Mouse (Mus musculus): ENCODE measurements around the gene Nsl1.

The Nsl1 gene

GRCm38 (mm10) chr1:191053555-191053954 lies 9.3 kb upstream of the Nsl1 start:
- DNase-seq (ENCODE audit: low read depth, low spot score): no peak

DNA sequence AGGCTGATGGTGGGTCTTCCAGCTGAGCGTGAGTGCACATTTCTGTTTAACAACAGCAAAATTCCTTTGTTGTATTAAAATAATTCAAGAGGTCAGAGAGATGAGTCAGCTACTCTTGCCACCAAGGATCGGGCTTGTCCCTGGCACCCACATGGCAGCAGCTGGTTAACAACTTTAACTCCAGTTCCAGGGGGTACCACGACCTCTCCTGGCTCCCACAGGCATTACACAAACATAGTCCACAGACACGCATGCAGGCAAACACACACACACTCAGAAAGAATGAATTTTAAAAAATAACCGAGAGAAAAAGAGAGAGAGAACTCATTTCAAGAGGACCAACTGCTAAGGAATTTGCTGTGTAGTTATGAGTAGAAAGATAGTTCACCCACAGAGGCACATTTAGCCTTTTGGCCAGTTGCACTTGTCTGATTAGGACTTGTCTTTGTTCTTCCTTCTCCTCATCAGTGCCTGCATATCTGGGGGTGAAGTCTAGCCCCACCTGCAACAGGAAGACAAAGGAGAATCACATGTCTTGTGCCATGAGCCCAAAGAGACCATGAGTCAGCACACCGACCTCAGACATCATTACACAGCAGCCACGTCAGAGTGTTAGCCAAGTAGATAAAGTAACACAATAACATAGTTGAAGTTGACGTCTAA lies 7.8 kb upstream of the Nsl1 start:
- peak; percentile 65 for DNase-seq (ENCODE audit: low read depth, low spot score)

DNA sequence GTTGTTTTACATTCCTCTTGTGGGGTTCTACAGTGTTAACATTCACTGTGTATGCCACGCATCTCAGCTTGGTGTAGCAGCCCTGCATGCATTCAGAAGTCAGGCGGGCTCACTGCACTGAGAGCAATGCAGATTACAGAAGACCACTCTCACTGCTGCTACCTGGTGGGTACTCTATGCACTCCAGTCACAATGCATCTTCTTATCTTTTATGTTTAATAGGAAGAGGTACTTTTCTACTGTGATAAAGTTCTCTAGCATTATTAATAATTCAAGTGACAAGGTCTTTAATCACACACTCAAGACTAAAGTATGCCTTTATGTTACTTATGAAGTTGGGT lies 7.3 kb upstream of the Nsl1 start:
- peak; percentile 66 for DNase-seq (ENCODE audit: low read depth, low spot score)

DNA sequence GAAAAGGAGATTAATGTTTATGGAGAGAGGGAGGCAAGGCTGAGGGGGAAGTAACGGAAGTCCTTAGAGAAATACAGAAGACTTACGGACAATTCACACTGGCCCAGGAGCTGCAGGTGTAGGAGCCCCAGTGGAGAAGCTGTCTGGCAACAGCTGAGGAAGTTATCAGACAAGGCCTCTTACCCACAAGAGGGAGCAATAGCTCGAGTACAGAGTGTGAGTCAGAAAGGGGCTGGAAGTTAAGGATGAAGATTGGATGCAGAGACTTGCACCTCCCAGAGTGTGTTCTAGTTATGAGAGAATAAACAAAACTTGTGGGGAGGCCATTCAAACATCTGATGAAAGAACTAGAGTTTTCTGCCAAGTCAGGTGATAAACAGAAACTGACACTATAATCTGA lies 5.4 kb upstream of the Nsl1 start:
- peak; percentile 71 for DNase-seq (ENCODE audit: low read depth, low spot score)

- DNase-seq (ENCODE audit: low read depth, low spot score): no peak
These were observed 501 bp upstream of the Nsl1 start for GRCm38 (mm10) chr1:191062241-191062780.

DNA sequence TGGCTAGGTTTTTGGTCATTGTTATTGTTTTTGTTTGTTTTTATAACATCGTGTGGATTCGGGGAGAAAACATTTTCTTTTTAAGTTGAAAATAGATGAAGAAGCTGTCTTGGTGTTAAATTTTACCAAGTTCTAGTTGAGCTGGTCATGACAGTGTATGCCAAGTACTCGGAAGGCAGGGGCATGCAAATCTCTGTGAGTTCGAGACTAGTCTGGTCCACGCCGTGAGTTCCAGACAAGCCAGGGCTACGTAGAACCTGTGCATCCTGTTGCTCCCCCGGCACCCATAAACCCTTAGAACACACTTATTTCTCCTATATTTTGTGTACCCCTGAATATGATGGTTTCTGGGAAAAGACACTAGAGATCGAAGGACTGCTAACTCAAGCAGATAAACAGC lies 888 bp downstream of the Nsl1 start:
- no peak for DNase-seq (ENCODE audit: low read depth, low spot score)

- DNase-seq (ENCODE audit: low read depth, low spot score): no peak
These were observed 1.7 kb downstream of the Nsl1 start for GRCm38 (mm10) chr1:191064535-191064934.

- DNase-seq (ENCODE audit: low read depth, low spot score): no peak
These were observed 2.4 kb downstream of the Nsl1 start for GRCm38 (mm10) chr1:191065188-191065587.

- peak; percentile 61 for DNase-seq (ENCODE audit: low read depth, low spot score)
These were observed 5.6 kb downstream of the Nsl1 start for GRCm38 (mm10) chr1:191068377-191068776.

GRCm38 (mm10) chr1:191070259-191070658 lies 7.4 kb downstream of the Nsl1 start:
- DNase-seq (ENCODE audit: low read depth, low spot score): no peak

- DNase-seq (ENCODE audit: low read depth, low spot score): no peak
These were observed 8.8 kb downstream of the Nsl1 start for GRCm38 (mm10) chr1:191071613-191072012.

- DNase-seq (ENCODE audit: low read depth, low spot score): no peak
These were observed 9.6 kb downstream of the Nsl1 start for GRCm38 (mm10) chr1:191072329-191072913.

GRCm38 (mm10) chr1:191073001-191073400 lies 10.2 kb downstream of the Nsl1 start:
- DNase-seq (ENCODE audit: low read depth, low spot score): no peak

DNA sequence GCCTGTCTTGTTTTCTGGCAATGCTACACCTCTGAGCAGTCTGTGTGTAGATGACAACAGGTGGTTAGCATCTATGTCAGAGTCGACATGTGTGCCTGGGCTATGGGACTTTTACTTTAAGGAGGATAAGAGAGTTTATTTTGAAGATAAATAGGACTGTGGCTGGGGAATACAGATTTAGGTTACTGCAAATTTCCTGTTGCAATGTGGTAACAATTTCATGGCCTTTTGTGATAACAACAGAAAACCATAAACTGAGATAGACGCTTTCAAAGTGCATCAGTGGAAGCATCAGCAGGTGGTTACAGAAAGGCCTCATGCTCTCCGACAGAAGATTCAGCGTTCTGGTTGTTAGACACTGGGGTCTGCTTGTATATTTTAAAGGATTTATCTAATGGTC lies 10.7 kb downstream of the Nsl1 start:
- DNase-seq (ENCODE audit: low read depth, low spot score): no peak

- DNase-seq (ENCODE audit: low read depth, low spot score): peak; percentile 94
These were observed 12.5 kb downstream of the Nsl1 start for GRCm38 (mm10) chr1:191075199-191075883.

GRCm38 (mm10) chr1:191083230-191083629 lies 20.4 kb downstream of the Nsl1 start:
- no peak for DNase-seq (ENCODE audit: low read depth, low spot score)

DNA sequence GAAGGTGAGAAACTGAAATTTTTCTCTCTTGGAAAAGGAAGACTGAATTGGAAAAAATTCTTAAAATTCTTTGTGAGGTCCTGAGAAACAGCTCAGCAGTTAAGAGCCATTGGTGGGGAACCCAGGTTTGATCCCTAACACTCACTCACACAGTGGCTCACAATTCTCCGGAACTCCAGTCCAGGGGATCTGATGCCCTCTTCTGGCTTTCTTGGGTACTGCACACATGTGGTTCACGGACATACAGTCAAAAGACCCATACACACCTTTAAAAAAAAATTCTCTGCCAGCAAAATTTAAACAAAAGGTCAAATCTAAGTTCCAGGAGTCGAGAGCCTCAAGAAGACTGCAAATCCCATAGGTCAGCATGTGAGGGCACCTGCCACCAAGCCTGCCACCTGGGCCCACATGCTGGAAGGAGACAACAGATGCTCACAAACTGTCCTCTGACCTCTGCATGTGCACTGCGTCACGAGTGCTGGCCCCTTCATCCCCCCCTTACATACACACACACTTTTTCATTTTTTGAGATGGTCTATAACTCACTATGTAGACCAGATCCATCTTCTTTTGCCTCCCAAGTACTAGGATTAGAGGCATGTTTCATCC lies 22.2 kb downstream of the Nsl1 start:
- DNase-seq (ENCODE audit: low read depth, low spot score): peak; percentile 61

DNA sequence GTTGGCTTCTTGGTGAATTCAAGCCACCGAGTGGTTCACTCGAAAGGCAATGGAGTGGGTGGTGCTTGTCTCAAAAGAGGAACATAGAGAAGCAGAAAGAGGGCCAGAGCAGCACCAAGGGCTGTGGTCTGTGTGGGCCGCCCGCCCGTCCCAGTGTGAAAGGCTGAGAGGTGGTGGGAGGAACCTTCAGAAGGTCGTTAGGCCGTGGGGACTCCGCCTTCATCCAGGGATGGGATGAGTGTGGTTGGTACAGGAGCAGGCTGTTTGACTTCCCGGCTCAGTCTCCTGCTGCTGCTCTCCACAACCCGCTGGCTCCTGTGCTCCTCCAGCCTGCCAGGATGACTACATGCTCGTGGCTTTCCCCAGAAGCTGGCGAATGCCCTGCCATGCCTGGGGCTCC lies 22.8 kb downstream of the Nsl1 start:
- DNase-seq (ENCODE audit: low read depth, low spot score): peak; percentile 47

DNA sequence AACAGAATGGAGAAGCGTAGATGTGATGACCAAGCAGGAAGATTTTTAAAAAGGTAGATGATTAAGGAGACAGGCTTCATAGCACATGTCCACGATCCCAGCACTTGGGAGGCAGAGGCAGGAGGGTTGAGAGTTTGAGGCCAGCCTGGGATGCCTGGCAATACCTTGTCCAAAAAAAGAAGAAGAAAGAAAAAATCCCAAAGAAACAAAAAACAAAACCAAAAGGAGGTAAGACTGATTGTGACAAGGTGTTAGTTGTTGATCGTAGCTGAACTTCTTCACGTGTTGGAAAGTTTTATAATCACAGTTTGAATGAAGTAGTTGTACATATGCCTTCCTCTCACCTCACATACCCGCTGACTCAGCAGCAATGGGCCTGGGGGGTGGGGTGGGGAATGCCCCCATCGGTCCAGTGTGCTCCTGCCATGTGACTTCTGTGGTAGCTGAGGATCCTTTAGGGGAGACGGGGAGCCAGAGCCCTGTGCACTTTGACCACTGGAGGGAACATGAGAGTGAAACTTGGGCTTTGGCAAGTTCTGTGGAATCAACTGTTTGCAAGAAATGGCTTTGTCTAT lies 23.6 kb downstream of the Nsl1 start:
- no peak for DNase-seq (ENCODE audit: low read depth, low spot score)

- no peak for DNase-seq (ENCODE audit: low read depth, low spot score)
These were observed 24.1 kb downstream of the Nsl1 start for GRCm38 (mm10) chr1:191086960-191087359.

GRCm38 (mm10) chr1:191087955-191088354 lies 25.1 kb downstream of the Nsl1 start:
- DNase-seq (ENCODE audit: low read depth, low spot score): no peak

GRCm38 (mm10) chr1:191089355-191089754 lies 26.5 kb downstream of the Nsl1 start:
- no peak for DNase-seq (ENCODE audit: low read depth, low spot score)
